Mouse (Mus musculus) intestine, embryonic 15.5 days (tissue): ENCODE data around the gene Brk1. TPM values are rescaled to one million over a fixed set of nuclear protein-coding genes. Genes with fewer than 3 reads are reported as not detected.
A peak's percentile ranks its signal among the peaks of the same experiment; 100 is the strongest.

Source experiments
- ATAC-seq: fragments of 200-750 bp; cut with Nextera tagmentation; 2 replicates; pipeline ENCODE4 v1.8.0; 2017; ENCODE audit warnings: moderate TSS enrichment, moderate library complexity
- H3K27ac ChIP-seq: fragments of 300-500 bp; sonication (generic); 2 replicates; pipeline ENCODE4 v1.5.1; 2015; ENCODE audit warnings: mild to moderate bottlenecking, inconsistent platforms
- H3K27me3 ChIP-seq: fragments of 300-500 bp; sonication (generic); replicated peaks from 2 replicates; pipeline ENCODE4 v1.6.1; 2015; ENCODE audit warnings: inconsistent platforms
- H3K36me3 ChIP-seq: fragments of 300-500 bp; sonication (generic); 2 replicates; pipeline ENCODE4 v1.6.1; 2015; ENCODE audit warnings: inconsistent platforms
- H3K4me1 ChIP-seq: fragments of 300-500 bp; sonication (generic); replicated peaks from 2 replicates; pipeline ENCODE4 v1.6.1; 2015; ENCODE audit warnings: inconsistent platforms
- H3K4me2 ChIP-seq: fragments of 300-500 bp; sonication (generic); replicated peaks from 2 replicates; pipeline ENCODE4 v1.6.1; 2015; ENCODE audit warnings: mild to moderate bottlenecking, inconsistent platforms
- H3K4me3 ChIP-seq: fragments of 300-500 bp; sonication (generic); replicated peaks from 2 replicates; pipeline ENCODE4 v1.5.1; 2015; ENCODE audit warnings: inconsistent platforms
- H3K9ac ChIP-seq: fragments of 300-500 bp; sonication (generic); 2 replicates; pipeline ENCODE4 v1.6.1; 2015; ENCODE audit warnings: inconsistent platforms
- H3K9me3 ChIP-seq: fragments of 300-500 bp; sonication (generic); 2 replicates; pipeline ENCODE4 v1.6.1; 2016; ENCODE audit warnings: inconsistent platforms
- WGBS: fragments of 180-500 bp; shearing (Covaris S2); methylation state at CpG from one replicate; pipeline ENCODE4 v1.1.7; 2015; 5-methylcytosine and 5-hydroxymethylcytosine counted together
- polyA plus RNA-seq: library from polyadenylated mRNA; unstranded; fragments of >200 nt; fragmentation: Nextera tagmentation; extraction: Ambion mirVana; gene quantifications from 2 replicates; pipeline ENCODE4 v1.2.1, GENCODE M21; 2015

Brk1 gene
- 198 and 201 TPM in 2 replicates for polyA plus RNA-seq

DNA sequence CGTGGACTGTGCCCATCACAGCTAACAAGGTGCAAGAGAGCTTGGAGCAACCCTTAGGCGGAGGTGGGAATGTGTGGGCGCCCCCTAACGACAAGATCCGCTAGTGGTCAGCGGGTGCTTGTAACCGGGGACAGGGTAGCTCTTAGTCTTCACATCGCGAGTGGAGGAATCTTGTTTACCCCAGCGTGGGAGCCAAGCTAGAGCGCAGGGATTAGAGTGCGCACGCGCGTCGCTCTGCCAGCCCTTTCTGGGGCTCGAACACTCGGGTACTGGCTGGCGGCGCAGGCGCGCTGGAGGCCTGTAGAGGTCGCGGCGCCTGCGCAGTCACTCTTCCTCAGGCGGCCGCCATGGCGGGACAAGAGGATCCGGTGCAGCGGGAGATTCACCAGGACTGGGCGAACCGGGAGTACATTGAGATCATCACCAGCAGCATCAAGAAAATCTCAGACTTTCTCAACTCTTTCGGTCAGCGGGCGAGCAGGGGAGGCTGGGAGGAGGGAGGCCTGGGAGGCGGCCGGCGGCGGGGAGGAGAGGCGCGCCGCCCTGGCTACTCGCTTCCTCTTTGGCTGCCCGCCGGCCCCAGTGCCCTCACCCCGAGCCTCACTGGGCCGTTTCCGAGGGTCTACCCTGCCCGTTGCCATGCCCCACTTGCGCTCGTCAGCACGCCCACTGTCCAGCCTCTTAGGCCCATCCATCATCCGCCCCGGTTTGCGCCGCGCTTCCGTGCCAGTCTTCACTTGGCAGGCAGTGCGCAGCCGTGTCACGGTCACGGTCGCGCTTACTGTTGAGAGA, at the start of gene Brk1:
Brk1 (plus strand) TSS at position 341 of the 792 bp plus-strand sequence.
- peak within 1 kb of the TSS; percentile 76 for H3K4me2 ChIP-seq
- ATAC-seq, result peak; percentile 96
- H3K9ac ChIP-seq, result peak within 1 kb of the TSS; percentile 87
- H3K9me3 ChIP-seq, result no peaks in the 10 kb centered on the region
- WGBS, result under 1% methylated on average over 65 of the region's 65 CpGs
- peak within 1 kb of the TSS; percentile 85 for H3K27ac ChIP-seq
- H3K36me3 ChIP-seq, result no peaks in the 10 kb centered on the region
- H3K4me3 ChIP-seq, result peak within 1 kb of the TSS; percentile 96
- peaks cover 14% of the 10 kb centered on the region for H3K4me1 ChIP-seq
- H3K27me3 ChIP-seq, result no peaks in the 10 kb centered on the region

DNA sequence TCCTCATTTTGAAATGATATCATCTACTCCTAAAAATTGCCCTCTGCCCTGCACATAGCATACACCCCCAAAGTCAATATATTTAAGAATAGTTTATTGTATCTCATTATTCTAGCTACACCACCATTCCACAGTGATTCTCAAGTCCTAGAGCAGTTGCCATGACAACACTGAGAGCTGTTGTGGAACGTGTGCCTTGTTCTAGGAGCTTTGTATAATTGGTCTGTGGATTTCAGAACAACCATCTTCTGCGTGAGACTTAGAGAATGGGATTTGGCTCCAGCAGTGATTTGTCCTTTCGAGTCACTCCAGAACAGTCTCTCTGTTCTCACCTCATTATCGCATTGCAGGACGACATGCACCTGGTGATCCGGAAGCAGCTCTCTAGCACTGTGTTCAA, 44.8 kb upstream of the Brk1 start:
- Histone ChIP-seq H3K4me2 (no peak overlapping the region), H3K4me3 (no peak overlapping the region), H3K36me3 (no peaks in the 10 kb centered on the region; the same call in 1 of the 2 replicates), H3K9me3 (no peaks in the 10 kb centered on the region), H3K9ac (no peak overlapping the region), H3K27ac (no peak overlapping the region), H3K27me3 (no peaks in the 10 kb centered on the region), H3K4me1 (no peaks in the 10 kb centered on the region)
- 87% methylated on average over 6 of the region's 6 CpGs for WGBS
- no peak for ATAC-seq

DNA sequence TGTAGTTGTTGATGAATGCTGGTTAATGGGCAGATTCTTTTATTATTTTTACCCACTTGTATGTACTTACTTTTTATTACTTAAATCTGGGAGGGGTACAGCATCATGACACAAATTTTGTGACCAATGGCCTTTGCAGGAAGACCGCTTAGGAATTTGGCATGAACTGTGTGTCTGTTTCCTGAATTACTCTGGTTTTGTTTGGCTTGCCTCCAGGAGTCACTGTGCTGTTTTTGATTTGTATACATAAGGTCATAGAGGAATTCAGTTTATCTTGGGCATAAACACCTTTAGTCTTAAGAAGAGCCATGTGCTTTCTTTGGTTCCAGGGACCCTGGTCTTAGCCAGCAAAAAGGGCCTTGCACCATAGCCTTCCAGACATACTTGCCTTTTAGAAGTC, 40.0 kb upstream of the Brk1 start:
- no peaks in the 10 kb centered on the region for H3K4me1 ChIP-seq
- H3K9me3 ChIP-seq, result no peaks in the 10 kb centered on the region
- no peak for ATAC-seq
- no peaks in the 10 kb centered on the region for H3K27me3 ChIP-seq
- H3K9ac ChIP-seq, result no peak overlapping the region
- 53% methylated on average over 1 of the region's 1 CpGs for WGBS
- no peak overlapping the region for H3K27ac ChIP-seq
- no peak overlapping the region for H3K4me2 ChIP-seq
- no peak overlapping the region for H3K4me3 ChIP-seq
- no peaks in the 10 kb centered on the region; the same call in 1 of the 2 replicates for H3K36me3 ChIP-seq

DNA sequence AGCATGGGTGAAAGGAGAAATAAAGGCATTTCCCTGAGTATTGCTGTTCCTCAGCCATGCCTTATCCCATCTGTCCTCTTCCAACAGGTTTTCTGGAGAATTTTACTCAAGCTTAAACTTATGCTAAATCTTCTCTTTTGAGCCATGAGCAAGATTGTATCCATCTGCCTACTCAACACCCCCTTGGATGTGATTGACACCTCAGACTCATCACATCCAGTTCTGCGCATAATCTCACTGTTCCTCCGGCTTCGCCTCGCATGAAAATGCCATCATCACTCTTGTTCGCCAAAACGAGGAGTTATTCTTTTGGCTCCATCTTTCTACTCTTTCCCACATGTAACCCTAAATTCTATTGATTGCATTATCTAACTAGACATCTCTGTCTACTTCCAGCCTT, 28.5 kb upstream of the Brk1 start:
- no peak overlapping the region for H3K27ac ChIP-seq
- no peaks in the 10 kb centered on the region for H3K9me3 ChIP-seq
- WGBS, result 97% methylated on average over 6 of the region's 6 CpGs
- peaks cover 6% of the 10 kb centered on the region; the same call in 1 of the 2 replicates for H3K36me3 ChIP-seq
- H3K27me3 ChIP-seq, result no peaks in the 10 kb centered on the region
- no peak overlapping the region for H3K4me3 ChIP-seq
- no peak overlapping the region for H3K4me2 ChIP-seq
- H3K9ac ChIP-seq, result no peak overlapping the region
- no peaks in the 10 kb centered on the region for H3K4me1 ChIP-seq
- ATAC-seq, result no peak

DNA sequence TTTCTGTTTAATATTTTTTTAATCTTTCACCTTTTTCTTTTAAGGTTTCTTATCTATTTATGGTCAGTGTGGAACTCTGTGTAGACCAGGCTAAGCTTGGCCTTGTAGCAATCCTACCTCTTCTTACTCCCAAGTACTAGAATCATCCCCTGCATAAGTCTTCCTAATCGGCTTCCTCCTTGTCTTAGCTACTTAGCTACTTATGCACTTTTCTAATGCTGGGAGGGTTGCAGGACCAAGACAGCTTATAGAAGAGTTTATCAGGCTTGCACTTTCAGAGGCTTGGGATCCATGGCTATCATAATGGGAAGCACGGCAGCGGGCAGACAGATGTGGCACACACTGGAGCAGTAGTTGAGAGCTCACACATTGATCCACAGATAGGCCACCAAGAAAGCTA, 25.3 kb upstream of the Brk1 start:
- Histone ChIP-seq H3K4me2 (no peak overlapping the region), H3K9ac (no peak overlapping the region), H3K27me3 (no peaks in the 10 kb centered on the region), H3K4me3 (no peak overlapping the region), H3K27ac (no peak overlapping the region), H3K36me3 (peaks cover 3% of the 10 kb centered on the region; the same call in 1 of the 2 replicates), H3K4me1 (no peaks in the 10 kb centered on the region), H3K9me3 (no peaks in the 10 kb centered on the region)
- WGBS, result 92% methylated on average over 3 of the region's 3 CpGs
- no peak for ATAC-seq

DNA sequence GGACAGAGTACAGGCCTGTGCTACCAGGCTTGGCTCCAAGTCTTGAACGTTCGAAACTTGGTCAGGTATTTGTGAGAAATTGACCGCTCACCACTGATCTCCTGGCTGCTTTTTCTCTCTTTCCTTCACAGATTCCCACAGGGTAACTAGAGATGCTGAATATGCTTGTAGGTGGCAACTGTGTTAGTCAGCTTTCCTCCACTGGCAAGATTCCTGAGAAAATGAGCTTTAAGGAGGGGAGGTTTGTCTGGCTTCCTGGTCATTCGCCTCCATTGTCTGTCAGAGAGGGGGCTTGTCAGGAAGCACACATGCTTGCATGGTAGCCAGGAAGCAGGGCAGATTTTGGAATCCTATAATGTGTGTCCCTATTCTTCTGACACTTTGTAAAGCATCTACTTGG, 21.5 kb upstream of the Brk1 start:
- Histone ChIP-seq H3K9ac (no peak overlapping the region), H3K27ac (no peak overlapping the region), H3K4me2 (no peak overlapping the region), H3K4me1 (no peaks in the 10 kb centered on the region), H3K9me3 (no peaks in the 10 kb centered on the region), H3K4me3 (no peak overlapping the region), H3K27me3 (no peaks in the 10 kb centered on the region), H3K36me3 (no peaks in the 10 kb centered on the region)
- WGBS, result 87% methylated on average over 4 of the region's 4 CpGs
- no peak for ATAC-seq

DNA sequence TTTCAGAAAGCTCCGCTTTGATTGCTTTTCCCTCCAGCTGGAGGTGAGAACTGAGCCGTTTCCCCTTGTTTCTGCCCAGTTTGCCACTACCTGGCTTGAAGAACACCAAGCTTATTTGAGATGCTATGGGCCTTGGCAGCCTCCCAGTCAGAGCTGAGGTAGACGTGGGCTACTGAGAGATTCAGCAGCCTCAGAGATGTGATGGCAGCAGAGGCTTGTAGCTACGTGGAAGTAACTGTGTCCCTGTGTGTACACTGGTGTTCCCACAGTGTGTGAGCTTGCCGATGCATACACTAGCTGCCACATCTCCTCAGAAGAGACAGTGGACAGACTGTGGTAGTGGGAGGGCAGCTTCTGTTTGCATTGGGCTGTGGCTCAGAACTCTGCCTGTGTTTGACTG, 19.5 kb upstream of the Brk1 start:
- H3K36me3 ChIP-seq, result no peaks in the 10 kb centered on the region
- no peaks in the 10 kb centered on the region for H3K9me3 ChIP-seq
- ATAC-seq, result no peak
- no peak overlapping the region for H3K9ac ChIP-seq
- 91% methylated on average over 5 of the region's 5 CpGs for WGBS
- no peak overlapping the region for H3K4me3 ChIP-seq
- no peak overlapping the region for H3K4me2 ChIP-seq
- H3K27me3 ChIP-seq, result no peaks in the 10 kb centered on the region
- no peaks in the 10 kb centered on the region for H3K4me1 ChIP-seq
- no peak overlapping the region for H3K27ac ChIP-seq

DNA sequence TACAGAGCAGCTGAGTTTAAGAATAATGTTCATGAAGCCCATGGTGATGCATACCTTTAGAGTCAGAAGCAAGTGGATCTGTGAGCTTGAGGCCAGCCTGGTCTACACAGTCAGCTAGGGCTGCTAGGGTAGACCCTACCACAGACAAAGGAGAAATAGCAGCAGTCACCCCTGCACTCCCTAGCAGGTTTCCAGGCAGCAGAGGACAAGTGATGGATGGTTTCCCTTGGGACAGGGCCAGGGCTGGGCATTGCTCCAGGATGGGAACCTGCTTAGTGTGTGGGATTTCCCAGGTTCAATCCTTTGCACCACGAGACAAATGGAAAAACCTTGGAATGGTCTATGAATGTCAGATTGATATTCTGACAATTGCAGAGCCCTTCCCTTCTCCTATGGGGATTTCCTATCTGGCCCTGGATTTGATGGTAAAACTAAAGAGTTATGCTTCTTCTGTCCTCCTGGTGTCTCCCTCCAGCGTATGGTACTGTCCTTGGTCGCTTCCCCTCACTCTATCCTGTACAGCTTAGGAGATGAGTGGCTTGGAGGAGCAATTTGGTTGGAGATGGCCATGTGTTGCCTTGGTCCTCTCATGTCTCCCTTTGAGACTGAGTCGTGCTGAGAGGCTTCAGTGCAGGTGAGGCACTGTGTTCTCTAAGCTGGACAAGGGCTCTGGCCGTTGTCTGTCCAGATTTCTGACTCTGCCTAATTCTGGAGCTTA, 17.9 kb upstream of the Brk1 start:
- no peaks in the 10 kb centered on the region for H3K27me3 ChIP-seq
- no peak overlapping the region for H3K4me2 ChIP-seq
- ATAC-seq, result no peak
- WGBS, result 63% methylated on average over 5 of the region's 5 CpGs
- no peak overlapping the region for H3K27ac ChIP-seq
- no peaks in the 10 kb centered on the region for H3K9me3 ChIP-seq
- H3K4me3 ChIP-seq, result no peak overlapping the region
- H3K4me1 ChIP-seq, result no peaks in the 10 kb centered on the region
- H3K36me3 ChIP-seq, result no peaks in the 10 kb centered on the region
- no peak overlapping the region for H3K9ac ChIP-seq

DNA sequence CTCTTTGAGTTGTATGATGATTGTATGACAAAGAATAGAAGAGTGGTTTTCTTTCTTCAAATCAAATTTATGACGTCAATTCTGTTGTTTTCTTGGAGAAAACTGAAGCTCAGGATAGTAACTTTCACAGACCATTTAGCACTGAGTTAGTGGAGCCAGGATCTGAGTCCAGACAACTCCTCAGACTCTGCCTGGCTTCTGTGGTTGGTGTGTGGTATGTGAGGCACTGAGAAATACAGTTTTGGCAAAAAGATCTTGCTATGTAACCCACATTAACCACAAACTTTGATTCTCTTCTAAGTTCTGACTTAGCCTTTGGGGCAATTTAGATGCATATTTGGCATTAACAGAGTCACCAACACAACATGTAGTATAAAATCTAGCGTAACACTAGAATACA, 11.9 kb upstream of the Brk1 start:
- no peak overlapping the region for H3K9ac ChIP-seq
- H3K9me3 ChIP-seq, result no peaks in the 10 kb centered on the region
- H3K4me2 ChIP-seq, result no peak overlapping the region
- 91% methylated on average over 2 of the region's 2 CpGs for WGBS
- no peak overlapping the region for H3K4me3 ChIP-seq
- no peaks in the 10 kb centered on the region for H3K4me1 ChIP-seq
- H3K36me3 ChIP-seq, result no peaks in the 10 kb centered on the region
- ATAC-seq, result no peak
- no peak overlapping the region for H3K27ac ChIP-seq
- H3K27me3 ChIP-seq, result no peaks in the 10 kb centered on the region

DNA sequence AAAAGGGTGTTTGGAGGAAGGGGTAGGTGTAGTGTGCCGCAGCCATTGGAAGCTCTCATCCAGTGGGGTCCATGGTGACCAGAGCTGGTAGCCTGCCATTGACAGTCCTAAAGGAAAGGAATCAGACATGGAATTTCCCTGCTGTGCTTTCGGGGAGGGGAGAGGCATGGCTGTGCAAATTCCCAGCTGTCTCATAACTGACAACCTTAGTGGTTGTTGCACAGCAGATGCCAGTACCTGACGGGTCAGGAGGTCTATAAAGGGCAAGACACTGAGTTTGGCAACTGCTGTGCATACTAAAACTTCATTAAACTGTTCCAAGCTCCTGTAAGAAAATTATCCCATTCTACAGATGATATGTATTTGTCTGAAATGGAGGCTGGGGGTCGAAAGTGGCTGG, 6.6 kb upstream of the Brk1 start:
- Histone ChIP-seq H3K4me1 (0 out of 2 replicates have a peak, but pooled peaks cover 4% of the 10 kb centered on the region), H3K9ac (no peak overlapping the region), H3K27me3 (no peaks in the 10 kb centered on the region), H3K9me3 (no peaks in the 10 kb centered on the region), H3K27ac (no peak overlapping the region), H3K36me3 (no peaks in the 10 kb centered on the region), H3K4me2 (no peak overlapping the region), H3K4me3 (no peak overlapping the region)
- no peak for ATAC-seq
- WGBS, result 92% methylated on average over 4 of the region's 4 CpGs

DNA sequence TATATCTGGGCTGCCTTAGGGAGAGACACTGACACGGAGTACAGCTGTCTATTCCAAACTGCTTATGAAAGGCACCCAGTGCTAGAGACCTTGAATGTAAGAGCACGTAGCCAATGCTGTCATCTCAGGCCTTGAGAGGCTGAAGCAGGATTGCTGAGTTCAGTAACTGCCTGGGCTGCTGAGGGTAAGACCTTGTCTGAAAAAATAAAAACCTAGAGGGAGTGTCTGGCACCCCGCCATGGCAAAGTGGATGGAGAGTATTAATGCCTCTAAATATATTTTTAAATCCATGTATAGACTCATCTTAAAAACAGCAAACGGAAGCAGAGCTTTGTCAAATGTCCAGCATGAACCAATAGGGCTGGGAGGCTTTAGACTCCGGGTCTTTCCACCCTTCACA, 4.7 kb upstream of the Brk1 start:
- Histone ChIP-seq H3K4me1 (0 out of 2 replicates have a peak, but pooled peaks cover 4% of the 10 kb centered on the region), H3K27ac (no peak overlapping the region), H3K27me3 (no peaks in the 10 kb centered on the region), H3K9me3 (no peaks in the 10 kb centered on the region), H3K4me3 (no peak overlapping the region), H3K9ac (no peak overlapping the region), H3K4me2 (no peak overlapping the region), H3K36me3 (no peaks in the 10 kb centered on the region)
- no peak for ATAC-seq
- 63% methylated on average over 5 of the region's 5 CpGs for WGBS

DNA sequence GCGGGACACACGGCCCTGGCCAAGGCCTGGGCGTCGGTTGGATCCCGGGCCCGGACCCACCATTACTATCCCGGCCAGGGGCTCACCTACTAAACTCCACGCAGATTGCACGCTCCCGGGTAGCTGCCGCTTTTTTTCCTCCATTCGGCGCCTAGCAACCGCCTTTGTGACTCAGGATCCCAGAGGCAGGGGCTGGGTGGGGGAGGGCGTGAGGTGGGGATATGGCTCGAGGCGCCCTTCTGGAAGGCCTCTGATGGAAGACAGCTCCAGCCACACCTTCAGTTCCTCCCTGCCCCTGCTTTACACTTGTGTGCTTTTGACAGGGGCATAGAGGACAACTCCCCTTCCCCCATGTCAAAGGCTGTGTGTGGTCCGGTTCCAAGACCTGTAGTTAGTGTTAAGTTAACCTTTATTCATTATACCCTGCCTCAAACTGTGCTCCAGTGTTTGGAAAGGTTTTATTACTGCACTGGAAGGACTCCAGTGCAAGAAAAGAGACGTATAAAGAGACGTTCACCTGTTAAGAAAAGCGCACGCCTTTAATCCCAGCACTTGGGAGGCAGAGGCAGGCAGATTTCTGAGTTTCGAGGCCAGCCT, 3.9 kb upstream of the Brk1 start, which contains the start of gene Fancd2os:
Fancd2os (minus strand) TSS at position 173 of the 597 bp plus-strand sequence.
- Histone ChIP-seq H3K4me3 (no peak within 1 kb of the TSS), H3K4me1 (0 out of 2 replicates have a peak, but pooled peaks cover 4% of the 10 kb centered on the region), H3K9ac (0 out of 2 replicates have a peak within 1 kb of the TSS, but pooled peaks have one; percentile 18), H3K27me3 (no peaks in the 10 kb centered on the region), H3K9me3 (no peaks in the 10 kb centered on the region), H3K4me2 (peak within 1 kb of the TSS; percentile 15), H3K36me3 (no peaks in the 10 kb centered on the region), H3K27ac (no peak within 1 kb of the TSS)
- 38% methylated on average over 23 of the region's 23 CpGs for WGBS
- no peak for ATAC-seq
